Mouse (Mus musculus): Measurements from ENCODE around the gene Nme9.
A peak's percentile ranks its signal among the peaks of the same experiment; 100 is the strongest.

Nme9 gene

DNA sequence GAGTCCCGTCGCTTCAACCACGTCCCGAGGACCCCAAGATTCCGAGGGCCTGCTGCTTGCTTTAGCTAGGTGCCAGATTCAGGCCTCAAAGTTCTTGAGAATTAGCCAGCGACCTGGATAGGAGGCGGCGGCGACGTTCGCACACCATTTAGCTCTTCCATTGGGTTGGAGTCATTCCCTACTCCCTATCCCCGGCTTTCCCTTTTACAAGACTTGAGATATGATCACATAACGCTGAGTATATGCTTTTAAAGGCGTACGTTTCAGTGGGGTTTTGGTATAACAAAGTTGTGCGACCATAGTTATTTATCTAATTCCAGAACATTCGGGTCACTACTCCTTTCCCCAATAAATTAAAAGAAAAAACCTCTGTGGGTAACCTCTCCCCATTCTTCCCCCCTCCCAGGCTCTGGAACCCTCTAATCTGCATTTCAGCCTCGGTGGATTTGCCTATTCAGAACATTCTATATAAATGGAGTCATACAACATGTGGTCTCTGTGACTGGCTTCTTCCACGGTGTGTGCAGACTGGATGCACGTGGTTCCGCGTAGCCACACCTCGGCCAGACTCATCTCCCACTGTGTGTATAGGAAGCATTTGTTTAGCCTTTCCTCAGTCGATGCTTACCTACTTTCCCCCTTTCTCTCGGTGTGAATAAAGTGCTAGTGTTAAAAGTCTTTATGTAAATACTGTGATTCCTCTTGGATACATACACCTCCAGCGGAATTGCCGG is 14.1 kb upstream of the Nme9 start, which contains the start of gene Mras:
Mras (minus strand) TSS at position 351 of the 734 bp plus-strand sequence.
- DNase-seq = peak; percentile 20

DNA sequence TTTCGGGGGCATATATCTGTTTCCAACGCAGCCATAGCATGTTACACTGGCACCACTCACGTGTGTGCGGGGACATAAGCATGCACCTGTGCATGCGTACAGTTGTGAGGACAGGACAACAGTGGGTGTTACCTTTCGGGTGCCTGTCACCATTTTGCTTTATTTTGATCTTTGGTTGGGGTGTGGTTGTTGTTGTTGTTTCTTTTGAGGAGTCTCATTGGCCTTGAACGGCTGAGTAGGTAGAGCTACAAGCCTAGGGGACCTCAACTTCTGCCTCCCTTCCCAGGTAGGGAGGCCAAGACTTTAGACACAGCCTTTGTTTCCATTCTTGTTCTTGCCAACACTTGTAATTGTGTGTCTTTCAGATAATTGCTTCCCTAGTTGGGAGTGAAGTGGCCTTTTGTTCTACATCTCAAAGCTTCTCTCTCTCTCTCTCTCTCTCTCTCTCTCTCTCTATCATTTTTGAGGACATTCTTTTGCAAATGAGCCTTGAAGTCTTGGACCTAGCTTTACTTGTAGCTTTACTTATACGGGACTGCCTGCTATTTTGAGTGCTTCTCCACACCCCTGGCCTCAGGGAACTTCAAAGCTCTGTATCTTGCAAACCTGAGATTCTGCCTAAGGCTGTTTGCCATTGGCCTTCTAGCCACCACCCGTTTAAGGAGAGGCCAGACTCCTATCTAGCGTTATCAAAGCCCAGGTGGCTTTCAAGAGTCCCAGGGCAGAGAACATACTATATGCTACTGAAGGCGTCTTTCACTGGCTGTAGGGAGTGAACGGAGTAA is 13.3 kb upstream of the Nme9 start:
- no peak for DNase-seq

DNA sequence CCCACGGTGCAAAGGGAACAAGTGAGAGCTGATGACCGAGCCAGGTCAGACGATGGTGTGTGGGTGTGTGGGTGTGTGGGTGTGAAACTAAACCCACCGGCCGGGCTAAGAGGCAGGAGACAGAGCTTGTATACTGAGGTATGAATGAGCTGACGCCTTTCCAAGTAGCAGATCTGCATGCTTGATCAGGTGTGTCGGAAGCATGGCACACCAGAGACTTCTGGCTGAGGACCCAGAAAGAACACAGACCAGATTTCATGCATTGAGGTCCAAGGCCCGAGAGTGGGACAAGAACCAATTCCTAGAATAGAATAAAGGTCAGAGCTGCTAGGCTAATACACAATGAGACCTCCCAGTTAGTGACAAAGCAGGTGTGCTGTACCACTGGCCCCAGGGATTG is 12.2 kb upstream of the Nme9 start:
- DNase-seq = no peak

DNA sequence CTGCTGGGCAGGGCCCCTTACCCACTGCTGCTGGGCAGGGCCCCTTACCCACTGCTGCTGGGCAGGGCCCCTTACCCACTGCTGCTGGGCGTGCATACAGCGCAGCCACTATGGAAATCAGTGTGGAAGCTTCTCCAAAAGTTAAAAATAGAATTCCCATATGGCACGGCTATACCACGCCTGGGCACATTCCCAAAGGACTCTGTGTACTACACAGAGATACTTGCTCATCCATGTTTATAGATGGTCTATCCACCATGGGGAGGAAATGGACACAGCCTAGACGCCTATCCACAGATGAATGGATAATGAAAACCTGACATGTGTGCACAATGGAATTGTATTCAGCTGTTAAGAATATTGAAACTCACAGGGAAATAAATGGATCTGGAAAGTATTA is 10.3 kb upstream of the Nme9 start:
- no peak for DNase-seq

DNA sequence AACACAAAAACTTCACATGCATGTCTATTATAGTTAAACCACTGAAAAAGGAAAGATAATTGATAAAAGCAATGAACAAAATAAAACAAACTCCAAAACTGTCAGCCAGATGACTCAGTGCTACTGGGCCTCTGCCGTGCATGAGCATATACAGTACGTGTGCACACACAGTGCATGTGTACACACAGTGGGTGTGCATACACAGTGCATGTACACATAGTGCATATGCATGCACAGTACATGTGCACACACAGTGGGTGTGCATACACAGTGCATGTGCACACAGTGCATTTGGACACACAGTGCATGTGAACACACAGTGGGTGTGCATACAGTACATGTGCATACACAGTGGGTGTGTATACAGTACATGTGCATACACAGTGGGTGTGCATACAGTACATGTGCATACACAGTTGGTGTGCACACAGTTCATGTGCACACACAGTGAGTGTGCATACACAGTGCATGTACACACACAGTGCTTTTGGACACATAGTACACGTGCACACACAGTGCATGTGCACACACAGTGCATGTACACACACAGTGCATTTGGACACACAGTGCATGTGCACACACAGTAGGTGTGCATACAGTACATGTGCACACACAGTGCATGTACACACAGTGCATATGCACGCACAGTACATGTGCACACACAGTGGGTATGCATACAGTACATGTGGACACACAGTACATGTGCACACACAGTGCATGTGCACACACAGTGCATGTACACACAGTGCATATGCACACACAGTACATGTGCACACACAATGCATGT is 9.4 kb upstream of the Nme9 start:
- no peak for DNase-seq

DNA sequence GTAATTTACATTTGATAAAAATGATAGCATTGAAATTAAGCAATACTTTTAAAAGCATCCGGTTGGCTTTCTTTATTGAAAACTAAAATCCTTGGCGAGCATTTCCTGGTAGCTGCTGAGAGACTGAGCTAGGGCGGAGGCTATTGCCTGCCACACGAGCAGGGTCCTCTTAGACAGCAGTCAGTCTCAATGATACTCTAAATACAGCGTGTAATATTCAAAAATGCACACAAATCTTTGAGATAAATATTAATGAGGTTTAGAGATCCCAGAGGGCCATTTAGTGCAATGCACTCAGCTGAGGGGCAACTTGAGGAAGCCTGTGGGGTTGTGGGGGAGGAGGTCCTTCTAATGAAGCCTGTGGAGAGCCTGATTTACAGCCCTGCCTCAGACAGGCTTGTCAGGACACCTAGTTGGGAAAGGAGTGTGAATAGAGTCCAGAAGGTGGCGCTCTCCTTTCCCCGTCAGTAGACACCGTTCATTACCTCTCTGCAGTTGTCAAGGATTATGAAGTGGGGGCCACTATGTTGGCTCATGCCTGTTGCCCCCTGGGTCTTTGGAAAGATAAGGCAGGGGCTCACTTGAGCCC is 6.6 kb upstream of the Nme9 start:
- peak; percentile 63 for DNase-seq

DNA sequence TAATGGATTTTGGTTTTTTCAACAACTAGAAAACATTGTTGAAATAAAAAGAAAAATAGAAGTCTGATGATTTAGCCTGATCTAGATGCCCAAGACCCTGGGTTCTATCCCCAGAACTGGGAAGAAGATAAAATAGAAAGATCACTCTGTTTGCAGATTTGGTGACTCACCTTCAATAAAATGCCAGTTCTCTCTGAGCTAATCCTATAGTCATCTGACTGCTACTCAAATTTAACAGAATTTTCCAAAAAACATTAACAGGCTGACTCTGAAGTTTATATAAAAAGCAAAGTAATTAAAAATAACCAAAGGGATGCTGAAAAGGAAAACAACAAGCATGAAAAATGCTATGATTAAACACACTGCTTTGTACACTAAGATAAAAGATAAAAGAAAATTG is 5.0 kb upstream of the Nme9 start:
- DNase-seq = no peak

DNA sequence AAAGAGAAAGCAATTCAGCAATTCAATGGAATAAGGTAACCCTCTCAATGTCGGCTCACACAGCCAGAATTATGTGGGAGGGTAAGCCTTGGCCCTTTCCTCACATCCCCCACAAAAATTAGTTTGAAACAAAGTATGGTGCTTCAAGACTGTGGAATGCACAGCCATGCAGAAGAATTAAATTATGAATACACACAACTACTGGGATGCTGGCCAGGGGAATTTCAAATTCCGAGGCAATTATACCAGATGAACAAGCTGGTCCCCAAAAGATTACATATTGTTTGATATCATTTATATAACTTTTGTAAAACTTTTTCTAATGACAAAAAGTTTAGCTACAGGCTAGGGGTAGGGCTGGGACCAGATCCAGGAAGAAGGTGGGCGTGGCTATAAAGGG is 4.0 kb upstream of the Nme9 start:
- DNase-seq = no peak

DNA sequence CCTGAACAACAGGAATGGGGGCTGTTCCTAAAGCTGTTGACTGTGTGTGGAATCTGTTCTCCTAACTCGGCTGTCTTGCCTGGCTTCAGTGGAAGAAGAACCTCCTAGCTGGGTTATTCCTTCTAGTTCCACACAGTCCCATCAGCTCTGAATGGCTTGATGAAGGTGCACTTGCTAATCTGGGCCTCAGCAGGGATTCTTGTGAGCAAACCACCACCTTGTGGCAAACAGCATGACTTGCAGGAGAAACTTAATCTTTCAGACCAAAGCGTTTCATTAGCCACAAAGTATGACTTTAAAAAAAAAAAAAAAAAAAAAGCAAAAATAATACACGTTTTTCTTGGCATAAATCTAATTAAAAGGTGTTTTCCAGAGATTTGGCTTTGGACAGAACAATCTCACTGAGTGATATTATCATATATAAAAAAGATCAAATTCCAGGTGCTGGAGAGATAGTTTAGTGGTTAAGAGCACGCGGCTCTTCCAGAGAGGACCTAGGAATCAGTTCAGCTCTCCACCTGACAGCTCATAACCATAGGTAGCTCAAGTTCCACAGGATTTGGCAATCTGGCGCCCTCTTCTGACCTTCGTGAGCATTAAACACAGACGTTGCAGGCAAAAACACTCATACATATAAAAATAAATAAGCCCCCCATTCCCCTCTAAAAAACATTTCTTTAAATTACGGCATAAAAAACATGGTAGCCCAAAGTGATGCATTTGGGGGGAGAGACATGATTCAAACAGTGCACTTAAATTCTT is 1.2 kb upstream of the Nme9 start:
- DNase-seq = peak; percentile 51

DNA sequence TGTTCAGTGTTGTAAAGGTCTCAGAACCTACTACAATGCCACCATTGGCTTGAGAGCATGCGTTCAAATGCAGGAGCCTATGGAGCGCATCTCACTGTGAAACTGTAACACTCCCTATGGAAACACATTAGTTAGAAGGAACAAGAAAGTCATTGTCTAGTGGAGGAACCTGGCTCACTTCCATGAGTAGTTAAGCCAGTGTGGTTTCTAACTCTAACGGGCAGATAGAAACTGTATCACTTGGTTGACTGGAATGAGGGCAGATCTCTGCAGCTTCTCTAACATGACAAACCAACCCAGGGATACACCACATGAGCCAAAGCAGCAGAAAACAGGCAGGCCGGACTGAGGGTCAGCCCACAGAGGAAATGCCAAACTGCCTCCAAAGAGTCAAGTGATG is 2.9 kb downstream of the Nme9 start:
- no peak for DNase-seq

DNA sequence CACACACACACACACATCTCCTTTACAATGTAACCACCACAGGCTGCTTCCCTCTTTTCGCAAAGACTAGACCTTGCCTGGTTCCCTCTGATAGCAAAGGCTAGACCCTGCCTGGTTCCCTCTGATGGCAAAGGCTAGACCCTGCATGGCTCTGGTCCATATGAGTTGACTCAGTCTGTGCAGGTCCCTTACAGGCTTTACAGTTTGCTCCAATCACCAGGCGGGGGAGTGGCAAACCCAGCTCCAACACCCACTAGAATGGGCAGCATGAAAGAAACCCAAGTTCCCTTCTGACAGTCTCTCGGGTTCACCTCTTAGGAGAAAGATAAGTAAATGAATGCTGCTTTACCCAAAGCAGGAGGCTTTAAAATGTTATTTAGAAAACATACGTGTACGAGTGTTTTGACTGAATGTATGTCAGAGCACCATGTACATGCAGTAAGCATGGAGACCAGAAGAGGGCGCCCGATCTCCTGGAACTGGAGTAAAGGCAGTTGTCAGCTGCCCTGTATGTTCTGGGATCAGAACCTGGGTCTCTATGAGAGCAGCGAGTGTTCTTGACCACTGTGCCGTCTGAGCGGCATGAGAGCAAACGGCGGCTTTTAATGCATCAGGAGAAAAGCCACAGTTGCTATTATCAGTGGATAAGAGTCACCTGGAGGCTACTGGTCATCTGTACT is 7.4 kb downstream of the Nme9 start:
- DNase-seq = peak; percentile 67

DNA sequence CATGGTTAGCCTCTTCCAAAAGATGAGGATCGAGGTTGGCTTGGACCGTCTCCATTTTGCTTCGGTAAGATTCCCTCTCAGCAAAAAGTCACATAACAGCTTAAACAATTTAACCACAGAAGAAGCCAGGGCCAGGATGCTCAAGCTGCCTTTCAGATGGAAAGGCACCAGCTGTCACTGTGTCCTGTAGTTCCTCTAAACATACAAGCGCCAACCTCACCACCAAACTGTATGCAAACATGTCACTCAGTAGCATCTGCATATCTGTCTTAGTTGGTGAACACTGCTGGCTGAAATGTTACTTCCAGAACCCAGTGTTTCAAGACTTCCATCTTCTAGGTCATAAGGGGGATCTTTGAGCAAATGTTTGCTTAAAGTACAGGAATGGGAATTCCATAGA is 8.5 kb downstream of the Nme9 start:
- no peak for DNase-seq

DNA sequence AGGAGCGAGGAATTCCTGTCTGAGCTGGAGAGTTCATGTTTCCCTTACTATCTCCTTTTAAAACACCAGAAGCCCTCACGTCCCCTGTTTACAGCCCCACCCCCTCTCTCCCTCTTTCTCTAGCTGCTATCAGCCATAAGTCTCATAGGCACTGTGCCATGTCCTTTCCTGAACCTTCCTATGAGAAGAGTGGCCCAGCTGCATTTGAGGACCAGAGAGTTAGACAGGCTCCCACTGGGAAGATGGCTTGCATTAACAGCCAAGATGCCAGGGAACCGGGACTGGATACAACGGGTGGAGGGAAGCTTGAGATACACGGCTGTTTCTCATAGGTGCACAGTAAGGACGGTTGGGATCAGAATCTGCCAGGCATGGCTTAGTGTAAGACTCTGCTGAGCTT is 13.6 kb downstream of the Nme9 start:
- DNase-seq = no peak

DNA sequence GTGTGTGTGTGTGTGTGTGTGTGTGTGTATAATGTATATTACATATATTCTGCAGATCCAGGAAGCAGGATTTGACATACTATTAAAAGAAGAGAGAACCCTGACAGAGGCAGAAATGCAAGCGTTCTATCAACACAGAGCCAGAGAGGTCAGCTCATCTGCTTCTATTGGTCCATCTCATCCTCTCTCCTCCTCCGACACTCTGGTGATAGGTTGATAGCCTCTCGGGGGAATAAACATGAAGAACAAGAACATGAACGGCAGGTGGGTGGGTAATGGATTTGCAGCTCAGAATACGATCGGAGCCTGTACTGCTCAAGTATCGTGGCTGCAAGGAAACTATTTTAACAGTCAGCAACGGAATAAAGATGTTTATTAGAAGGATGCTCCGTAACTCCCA is 17.3 kb downstream of the Nme9 start:
- DNase-seq = no peak

DNA sequence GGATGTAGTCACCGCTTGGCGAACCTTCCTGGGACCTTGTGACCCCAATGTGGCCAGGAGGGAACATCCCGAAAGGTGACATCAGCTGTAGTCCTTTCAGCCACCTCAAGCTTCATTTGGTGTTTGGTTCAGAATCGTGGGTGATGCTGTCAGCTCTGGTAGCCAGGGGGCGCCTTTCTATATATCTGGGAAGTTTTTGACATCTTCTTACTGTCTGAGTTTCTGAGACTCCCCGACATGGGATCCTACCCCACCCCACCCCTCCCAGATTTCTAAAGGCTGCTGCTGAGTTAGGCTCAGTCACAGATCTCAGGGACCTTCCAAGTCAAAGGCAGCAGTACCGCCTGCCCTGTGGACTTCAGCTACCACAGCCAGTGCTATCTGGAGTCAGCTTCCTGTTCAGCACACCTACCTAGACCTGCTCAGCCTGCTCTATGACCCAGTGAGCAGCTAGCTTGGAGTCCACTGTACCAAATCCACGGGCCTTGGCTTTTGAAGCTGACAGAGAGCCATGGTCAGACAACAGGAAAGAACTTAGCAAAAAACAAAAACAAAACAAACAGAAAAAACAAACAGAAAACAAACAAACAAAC is 18.5 kb downstream of the Nme9 start:
- DNase-seq = no peak

DNA sequence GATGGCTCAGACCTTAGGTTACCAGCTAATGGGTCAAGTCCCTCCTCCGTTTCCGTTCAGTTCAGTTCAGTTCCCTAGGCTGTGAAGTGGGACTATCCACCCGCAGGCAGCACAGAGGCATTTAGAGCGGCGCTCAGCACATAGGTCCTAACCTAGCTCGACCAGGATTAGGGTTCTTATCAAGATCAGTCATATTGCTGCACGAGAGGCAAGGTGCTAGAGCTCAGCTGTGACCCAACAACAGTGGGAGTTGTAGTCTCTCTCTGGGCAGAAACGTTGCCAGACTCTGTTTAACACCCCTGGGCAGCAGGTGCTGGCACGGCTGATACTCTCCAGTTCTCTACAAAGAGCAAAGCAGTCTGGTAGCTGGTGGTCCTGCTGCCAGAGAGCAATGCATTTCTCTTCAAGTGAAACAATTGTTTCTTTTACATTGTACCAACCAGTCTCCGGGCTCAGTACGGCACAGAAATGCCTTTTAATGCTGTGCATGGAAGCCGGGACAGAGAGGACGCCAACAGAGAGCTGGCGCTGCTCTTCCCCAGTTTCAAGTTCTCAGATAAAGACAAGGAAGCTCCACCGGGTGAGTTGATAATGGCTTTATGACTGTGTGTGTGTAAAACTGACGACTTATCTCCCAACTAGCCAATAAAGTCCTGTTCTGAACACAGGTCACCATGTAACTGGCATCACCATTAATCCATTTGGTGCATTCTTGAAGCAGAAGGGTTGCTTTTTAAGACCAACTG is 19.2 kb downstream of the Nme9 start:
- DNase-seq = no peak

DNA sequence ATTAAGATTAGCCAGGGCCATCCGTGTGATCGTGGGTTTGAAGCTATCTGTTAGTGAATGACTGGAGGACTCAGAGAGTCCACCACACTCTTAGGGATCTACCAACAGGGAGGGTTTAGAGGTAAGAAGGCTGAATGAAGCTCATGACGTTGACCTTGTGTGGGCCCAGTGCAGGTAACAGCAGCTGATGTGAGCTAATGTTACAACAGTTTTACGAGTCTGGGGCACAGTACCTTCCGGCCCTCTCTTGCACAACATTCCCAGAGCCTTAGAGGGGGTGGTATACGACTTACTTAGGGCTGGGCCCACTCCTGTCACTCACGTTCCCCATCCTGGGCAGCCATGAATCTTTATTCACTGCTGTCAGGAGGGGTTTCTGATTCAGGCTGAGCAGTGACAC is 20.1 kb downstream of the Nme9 start:
- DNase-seq = no peak

DNA sequence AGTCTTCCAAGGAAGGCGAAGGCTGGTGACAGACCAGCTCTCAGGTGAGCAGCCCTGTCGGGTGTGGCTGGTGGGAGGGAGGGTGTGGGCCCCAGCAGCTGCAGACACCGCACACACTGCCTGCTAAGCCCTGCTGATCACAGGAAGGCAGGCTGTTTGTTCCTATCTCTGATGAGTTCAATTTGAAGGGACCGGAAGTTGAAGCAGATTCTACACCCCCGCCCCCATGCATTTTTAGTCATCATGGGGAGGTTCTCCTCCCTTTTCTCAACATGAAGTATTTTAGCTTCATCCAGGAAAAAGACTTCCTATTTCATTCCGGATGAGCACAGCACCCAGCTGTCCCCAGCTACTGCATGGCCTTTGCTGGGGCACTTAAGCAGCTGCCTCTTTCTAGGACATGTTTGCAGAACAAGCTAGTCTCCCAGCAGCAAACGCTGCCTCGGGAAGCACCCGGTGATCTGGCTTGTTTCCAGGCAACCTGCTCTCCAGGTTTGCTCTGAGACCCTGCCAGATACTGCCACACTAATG is 28.0 kb downstream of the Nme9 start:
- no peak for DNase-seq

DNA sequence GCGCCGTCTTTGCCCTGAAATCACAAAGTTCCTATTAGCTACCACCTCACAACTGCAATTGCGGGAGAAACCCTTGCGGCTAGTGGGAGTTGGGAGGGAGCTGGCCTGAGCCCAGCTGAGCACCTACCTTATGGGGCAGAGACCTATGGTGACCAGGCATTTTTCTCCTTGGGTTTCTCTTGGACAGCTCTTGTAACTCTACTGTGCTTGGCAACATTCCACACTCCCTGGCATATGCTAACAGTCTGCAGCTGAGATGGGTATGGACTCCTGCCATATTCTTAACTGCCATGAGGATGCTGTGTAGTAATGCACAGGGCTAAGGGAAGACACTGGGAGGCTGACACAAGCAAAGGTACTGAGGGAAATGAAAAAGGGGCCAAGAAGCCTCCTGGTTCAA is 29.5 kb downstream of the Nme9 start:
- DNase-seq = no peak

DNA sequence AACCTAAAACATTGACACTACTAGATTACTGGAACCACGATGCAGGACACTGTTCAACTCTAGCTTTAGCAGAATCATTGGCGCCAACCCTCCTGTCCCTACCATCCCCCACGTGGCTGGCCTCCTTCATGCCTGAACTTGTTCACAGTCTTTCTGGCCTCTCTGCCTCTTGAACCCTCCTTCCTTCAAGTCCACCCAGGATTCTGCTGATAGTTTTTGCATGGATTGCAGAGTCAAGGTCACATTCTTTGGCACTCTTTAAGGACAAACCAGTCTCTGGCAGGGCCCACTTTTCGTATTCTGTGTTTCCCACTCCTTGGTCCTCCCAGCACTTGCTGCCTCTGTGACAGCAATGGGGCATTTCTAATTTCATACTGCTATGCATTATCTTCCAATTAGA is 31.9 kb downstream of the Nme9 start:
- no peak for DNase-seq

DNA sequence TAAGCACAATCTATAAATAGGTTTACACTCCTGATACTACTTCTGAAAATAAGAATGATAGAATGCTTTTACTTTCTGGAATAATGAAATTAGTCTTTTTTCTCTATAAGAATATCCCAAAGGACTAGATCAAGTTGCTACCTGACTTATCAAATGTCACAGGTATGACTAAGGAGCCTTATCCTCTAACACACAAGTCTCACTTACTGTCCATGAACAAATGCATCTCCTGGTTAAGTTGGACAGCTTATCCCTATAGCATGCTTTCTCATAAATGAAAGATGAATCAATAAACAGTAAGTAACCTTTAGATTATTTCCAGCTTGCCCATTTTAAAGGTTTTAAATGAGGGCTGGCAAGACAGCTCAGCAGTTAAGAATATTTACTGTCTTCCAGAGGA is 33.4 kb downstream of the Nme9 start:
- DNase-seq = no peak

Data from embryo, embryonic 11 days (tissue).